Mouse (Mus musculus) liver, embryonic 11.5 days (tissue): ENCODE measurements around the gene Pkd1l2. TPM values are rescaled to one million over a fixed set of nuclear protein-coding genes. Genes with fewer than 3 reads are reported as not detected.

Experiments
- ATAC-seq: fragments of 200-750 bp; cut with Nextera tagmentation; replicated peaks from 2 replicates; pipeline ENCODE4 v1.8.0; 2017; ENCODE audit warnings: moderate number of reproducible peaks, mild to moderate bottlenecking, moderate TSS enrichment, moderate library complexity; ENCODE audit not compliant: low FRiP score
- DNase-seq: peaks from one replicate; pipeline ENCODE4 v3.0.0-alpha.2; 2017; ENCODE audit warnings: low spot score
- H3K27ac ChIP-seq: fragments of 300-500 bp; sonication (generic); 2 replicates; pipeline ENCODE4 v1.5.1; 2014; ENCODE audit warnings: mild to moderate bottlenecking, low read depth, low read length, control low read depth
- H3K27me3 ChIP-seq: fragments of 300-500 bp; sonication (generic); replicated peaks from 2 replicates; pipeline ENCODE4 v1.6.1; 2014; ENCODE audit warnings: low read length, mixed read lengths; ENCODE audit not compliant: control insufficient read depth, insufficient read depth
- H3K36me3 ChIP-seq: fragments of 300-500 bp; sonication (generic); 2 replicates; pipeline ENCODE4 v1.6.1; 2014; ENCODE audit warnings: mild to moderate bottlenecking, low read length, moderate library complexity, mixed read lengths; ENCODE audit not compliant: control insufficient read depth, insufficient read depth
- H3K4me1 ChIP-seq: fragments of 300-500 bp; sonication (generic); replicated peaks from 2 replicates; pipeline ENCODE4 v1.6.1; 2014; ENCODE audit warnings: low read length, mixed read lengths; ENCODE audit not compliant: control insufficient read depth, insufficient read depth
- H3K4me2 ChIP-seq: fragments of 300-500 bp; sonication (generic); 2 replicates; pipeline ENCODE4 v1.6.1; 2014; ENCODE audit warnings: mild to moderate bottlenecking, control low read depth, moderate library complexity
- H3K4me3 ChIP-seq: fragments of 300-500 bp; sonication (generic); 2 replicates; pipeline ENCODE4 v1.5.1; 2014; ENCODE audit warnings: low read depth, low read length, control low read depth
- H3K9ac ChIP-seq: fragments of 300-500 bp; sonication (generic); 2 replicates; pipeline ENCODE4 v1.6.1; 2014; ENCODE audit warnings: low read depth, low read length, control low read depth
- H3K9me3 ChIP-seq: fragments of 300-500 bp; sonication (generic); 2 replicates; pipeline ENCODE4 v1.6.1; 2016; ENCODE audit warnings: low read length, inconsistent platforms, mixed read lengths; ENCODE audit not compliant: control insufficient read depth
- WGBS: fragments of 180-500 bp; shearing (Covaris S2); extraction: QIAGEN DNeasy Blood & Tissue Kit; methylation state at CpG from one replicate; pipeline ENCODE4 v1.1.7; 2014; 5-methylcytosine and 5-hydroxymethylcytosine counted together
- polyA plus RNA-seq: library from polyadenylated mRNA; unstranded; fragments of >200 nt; fragmentation: Nextera tagmentation; extraction: Ambion mirVana; gene quantifications from 2 replicates; pipeline ENCODE4 v1.2.1, GENCODE M21; 2014

Gene Pkd1l2
- polyA plus RNA-seq, 1 experiment from 2014 or later = 0.03 TPM

- no peak overlapping the region for H3K27ac ChIP-seq
- H3K9ac ChIP-seq = no peak overlapping the region
- no peak for DNase-seq
- H3K4me3 ChIP-seq = no peak overlapping the region
- H3K4me2 ChIP-seq = no peak overlapping the region
- 0 out of 2 replicates have a peak, but pooled peaks cover 2% of the 10 kb centered on the region for H3K4me1 ChIP-seq
- no peaks in the 10 kb centered on the region for H3K36me3 ChIP-seq
- ATAC-seq = no peak
- H3K9me3 ChIP-seq = no peaks in the 10 kb centered on the region
- no peaks in the 10 kb centered on the region for H3K27me3 ChIP-seq
- 77% methylated on average over 7 of the region's 7 CpGs for WGBS
Observed at GRCm38 (mm10) chr8:117037374-117037935, 44.8 kb downstream of the Pkd1l2 start.

DNA sequence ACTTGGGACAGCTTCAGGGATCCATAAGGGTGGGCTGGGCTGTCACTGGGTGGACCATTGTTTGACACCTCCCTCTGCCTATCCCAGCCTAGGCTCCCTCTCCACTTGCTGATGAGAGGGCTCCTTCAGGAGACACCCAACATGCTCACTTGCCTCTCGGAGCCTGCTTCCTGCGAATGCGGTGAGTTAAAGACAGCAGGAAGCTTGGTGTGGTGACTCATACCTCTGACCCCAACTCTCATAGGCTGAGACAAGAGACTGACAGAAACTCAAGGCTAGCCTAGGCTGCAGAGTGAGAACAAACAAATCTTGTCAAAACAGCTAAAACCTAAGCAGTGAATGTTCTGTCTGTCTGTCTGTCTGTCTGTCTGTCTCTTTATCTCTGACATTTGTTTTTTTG is 48.9 kb downstream of the Pkd1l2 start:
- no peak overlapping the region for H3K4me2 ChIP-seq
- ATAC-seq (peak; percentile 23; the same call in 1 of the 2 replicates), DNase-seq (no peak)
- no peak overlapping the region for H3K27ac ChIP-seq
- 0 out of 2 replicates have a peak, but pooled peaks cover 2% of the 10 kb centered on the region for H3K4me1 ChIP-seq
- no peak overlapping the region for H3K9ac ChIP-seq
- H3K4me3 ChIP-seq = no peak overlapping the region
- H3K27me3 ChIP-seq = no peaks in the 10 kb centered on the region
- H3K36me3 ChIP-seq = no peaks in the 10 kb centered on the region
- no peaks in the 10 kb centered on the region for H3K9me3 ChIP-seq
- WGBS = 49% methylated on average over 3 of the region's 3 CpGs

GRCm38 (mm10) chr8:117032609-117033008 is 49.6 kb downstream of the Pkd1l2 start:
- Histone ChIP-seq H3K27ac (no peak overlapping the region), H3K9me3 (no peaks in the 10 kb centered on the region), H3K4me2 (no peak overlapping the region), H3K36me3 (no peaks in the 10 kb centered on the region), H3K9ac (no peak overlapping the region), H3K4me3 (no peak overlapping the region), H3K4me1 (0 out of 2 replicates have a peak, but pooled peaks cover 2% of the 10 kb centered on the region), H3K27me3 (no peaks in the 10 kb centered on the region)
- DNase-seq (no peak), ATAC-seq (no peak)
- 46% methylated on average over 8 of the region's 8 CpGs for WGBS

DNA sequence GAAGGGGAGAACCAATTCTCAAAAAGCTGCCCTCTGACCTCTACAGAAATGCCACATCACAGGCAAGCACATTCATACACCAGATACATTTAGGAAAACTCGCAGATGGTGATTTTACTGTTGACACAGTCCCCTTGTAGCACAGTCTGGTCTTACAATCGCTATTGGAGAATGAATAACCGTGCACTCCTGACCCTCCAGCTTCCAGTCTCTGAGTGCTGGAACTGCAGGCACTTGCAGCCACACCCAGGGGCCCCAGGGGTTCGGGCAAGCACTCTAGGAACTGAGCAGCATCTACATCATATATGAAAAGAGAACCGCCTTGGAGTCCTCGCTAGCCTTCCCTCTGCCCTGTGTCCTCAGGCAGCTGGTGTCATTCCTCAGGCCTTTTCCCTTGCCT is 50.8 kb downstream of the Pkd1l2 start:
- WGBS = 56% methylated on average over 6 of the region's 6 CpGs
- H3K36me3 ChIP-seq = no peaks in the 10 kb centered on the region
- no peak overlapping the region for H3K4me2 ChIP-seq
- H3K9me3 ChIP-seq = no peaks in the 10 kb centered on the region
- H3K27ac ChIP-seq = no peak overlapping the region
- DNase-seq = no peak
- H3K27me3 ChIP-seq = no peaks in the 10 kb centered on the region
- 0 out of 2 replicates have a peak, but pooled peaks cover 2% of the 10 kb centered on the region for H3K4me1 ChIP-seq
- no peak overlapping the region for H3K9ac ChIP-seq
- no peak overlapping the region for H3K4me3 ChIP-seq
- ATAC-seq = no peak

DNA sequence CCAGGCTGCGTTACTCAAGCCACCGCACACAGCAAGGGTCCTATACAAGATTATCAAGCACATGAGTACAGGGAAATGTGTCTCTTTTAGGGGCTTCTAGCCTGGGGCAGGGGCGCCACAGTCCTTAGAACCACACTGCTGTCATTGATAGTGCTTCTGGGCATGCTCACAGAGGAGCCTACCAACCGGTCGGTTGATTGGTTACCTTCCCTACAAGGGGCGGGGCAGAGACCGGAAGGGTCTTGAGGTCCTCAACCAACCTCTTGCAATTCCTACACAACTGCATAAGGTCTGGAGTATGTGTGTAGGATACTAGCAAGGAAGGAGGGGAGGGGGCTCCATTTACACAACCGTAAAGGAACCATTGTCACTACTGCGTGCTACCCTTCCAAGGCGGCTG is 53.6 kb downstream of the Pkd1l2 start:
- 89% methylated on average over 10 of the region's 10 CpGs for WGBS
- ATAC-seq = no peak
- H3K9me3 ChIP-seq = no peaks in the 10 kb centered on the region
- no peak for DNase-seq
- H3K36me3 ChIP-seq = no peaks in the 10 kb centered on the region
- no peak overlapping the region for H3K4me2 ChIP-seq
- 0 out of 2 replicates have a peak, but pooled peaks cover 2% of the 10 kb centered on the region for H3K4me1 ChIP-seq
- H3K9ac ChIP-seq = no peak overlapping the region
- no peak overlapping the region for H3K27ac ChIP-seq
- no peak overlapping the region for H3K4me3 ChIP-seq
- H3K27me3 ChIP-seq = no peaks in the 10 kb centered on the region

DNA sequence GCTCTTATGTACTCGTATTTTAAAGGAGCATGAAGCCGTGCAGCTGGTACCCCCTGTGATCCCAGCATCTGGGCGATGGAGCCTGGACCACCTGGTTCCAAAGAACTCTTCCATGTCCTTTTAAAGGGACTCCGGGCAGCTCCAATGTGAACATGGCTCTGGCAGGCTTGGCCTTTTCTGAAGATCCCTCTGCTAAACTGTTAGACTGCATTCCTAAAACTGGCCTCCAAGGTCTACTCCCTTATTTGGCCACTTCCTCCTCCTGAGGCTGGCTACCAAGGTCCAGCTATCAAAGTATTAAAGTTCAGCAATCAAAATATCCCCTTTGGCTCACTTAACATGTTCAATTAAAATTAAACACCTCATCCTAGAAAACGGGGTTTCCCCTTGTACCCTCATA is 54.6 kb downstream of the Pkd1l2 start:
- 87% methylated on average over 5 of the region's 5 CpGs for WGBS
- DNase-seq (no peak), ATAC-seq (no peak)
- Histone ChIP-seq H3K27me3 (no peaks in the 10 kb centered on the region), H3K4me2 (no peak overlapping the region), H3K9ac (no peak overlapping the region), H3K4me1 (peaks cover under 1% of the 10 kb centered on the region; the same call in 1 of the 2 replicates), H3K36me3 (no peaks in the 10 kb centered on the region), H3K9me3 (no peaks in the 10 kb centered on the region), H3K4me3 (no peak overlapping the region), H3K27ac (no peak overlapping the region)

DNA sequence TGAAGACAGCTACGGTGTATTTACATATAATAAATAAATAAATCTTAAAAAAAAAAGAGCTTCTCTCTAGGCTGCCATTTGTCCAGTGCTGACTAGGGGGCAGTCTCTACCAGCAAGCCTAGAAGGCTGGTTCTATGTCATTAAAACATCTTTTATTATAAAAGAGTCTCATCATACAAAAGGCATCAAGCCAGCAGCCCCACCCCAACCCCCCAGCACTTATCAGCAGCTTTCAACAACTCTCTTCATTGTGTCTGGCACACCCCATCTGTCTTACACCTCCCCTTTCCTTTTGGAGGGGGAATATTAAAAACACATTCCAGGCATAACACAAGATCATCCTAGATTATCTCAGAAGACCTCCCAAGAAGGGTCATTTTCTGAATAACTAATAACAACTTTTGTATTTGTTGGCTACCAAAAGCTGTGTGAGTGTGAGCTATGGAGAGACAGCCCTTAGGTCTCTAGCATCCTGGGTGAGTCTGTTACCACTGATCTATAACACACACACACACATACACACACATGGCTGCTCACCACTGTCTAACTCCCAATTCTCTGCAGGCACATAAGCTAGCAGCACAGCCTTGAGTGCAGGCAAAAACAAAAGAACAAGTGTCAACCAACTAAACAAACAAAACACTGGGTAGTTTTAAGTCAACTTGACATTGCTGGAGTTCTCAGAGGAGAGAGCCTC is 59.8 kb downstream of the Pkd1l2 start:
- H3K27me3 ChIP-seq = no peaks in the 10 kb centered on the region

DNA sequence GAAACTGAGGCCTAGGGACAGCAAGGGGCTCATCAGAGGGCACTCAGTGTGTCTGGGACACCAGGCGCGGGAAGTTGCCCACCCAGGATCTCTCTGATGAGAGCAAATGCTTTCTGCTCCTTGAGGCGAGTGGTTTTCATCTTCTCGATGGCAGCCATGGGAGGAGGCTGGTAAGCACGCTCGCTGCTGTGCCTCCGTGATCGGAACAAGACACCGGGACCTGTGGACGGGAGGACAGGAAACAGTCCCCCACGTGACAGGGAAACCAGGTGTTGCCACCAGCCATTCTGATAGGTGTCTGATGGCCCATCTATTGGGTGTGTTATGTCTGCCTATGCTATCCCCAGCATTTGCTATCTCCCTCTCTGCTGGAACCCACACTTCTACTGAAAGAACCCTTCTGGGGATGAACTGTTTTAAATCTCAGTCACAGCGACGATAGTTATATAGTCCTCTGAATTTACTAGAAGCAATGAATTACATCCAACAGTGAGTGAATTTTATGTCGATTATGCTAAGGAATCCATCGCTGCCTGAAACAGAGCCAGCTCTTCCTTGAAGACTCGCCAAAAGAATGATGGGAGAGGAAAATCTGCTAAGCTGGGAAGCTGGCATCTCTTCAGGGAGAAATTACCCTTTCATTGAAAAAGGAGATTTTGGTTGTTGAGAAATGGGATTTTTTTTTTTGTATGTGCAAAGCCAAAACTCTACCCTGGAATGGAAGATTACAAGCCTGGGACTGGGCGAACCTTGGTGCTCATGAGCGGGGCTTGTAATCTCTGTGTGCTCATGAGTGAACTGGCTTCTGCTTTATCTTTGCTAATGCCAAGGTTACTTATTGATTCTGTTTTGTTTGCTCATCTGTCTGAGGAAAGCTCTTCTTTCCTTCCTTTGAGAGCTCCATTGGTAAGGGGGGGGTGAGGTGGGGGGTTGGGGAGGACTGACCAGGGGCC is 62.6 kb downstream of the Pkd1l2 start:
- Histone ChIP-seq H3K9ac (no peak overlapping the region), H3K9me3 (no peaks in the 10 kb centered on the region), H3K4me2 (no peak overlapping the region), H3K27ac (no peak overlapping the region), H3K4me1 (no peaks in the 10 kb centered on the region; the same call in none of the 2 replicates), H3K36me3 (no peaks in the 10 kb centered on the region), H3K4me3 (no peak overlapping the region), H3K27me3 (no peaks in the 10 kb centered on the region; the same call in 1 of the 2 replicates)
- ATAC-seq (no peak), DNase-seq (no peak)
- 78% methylated on average over 18 of the region's 18 CpGs for WGBS

More for the DNA sequence above, 59.8 kb downstream of the Pkd1l2 start:
- Histone ChIP-seq H3K4me3 (no peak overlapping the region), H3K9me3 (no peaks in the 10 kb centered on the region), H3K36me3 (no peaks in the 10 kb centered on the region), H3K4me2 (no peak overlapping the region), H3K4me1 (no peaks in the 10 kb centered on the region; the same call in none of the 2 replicates), H3K9ac (no peak overlapping the region), H3K27ac (no peak overlapping the region)
- ATAC-seq (no peak), DNase-seq (no peak)
- 58% methylated on average over 1 of the region's 1 CpGs for WGBS
